11 mouse cellular contexts compared by ENCODE assay signal in the genomic region with DNA sequence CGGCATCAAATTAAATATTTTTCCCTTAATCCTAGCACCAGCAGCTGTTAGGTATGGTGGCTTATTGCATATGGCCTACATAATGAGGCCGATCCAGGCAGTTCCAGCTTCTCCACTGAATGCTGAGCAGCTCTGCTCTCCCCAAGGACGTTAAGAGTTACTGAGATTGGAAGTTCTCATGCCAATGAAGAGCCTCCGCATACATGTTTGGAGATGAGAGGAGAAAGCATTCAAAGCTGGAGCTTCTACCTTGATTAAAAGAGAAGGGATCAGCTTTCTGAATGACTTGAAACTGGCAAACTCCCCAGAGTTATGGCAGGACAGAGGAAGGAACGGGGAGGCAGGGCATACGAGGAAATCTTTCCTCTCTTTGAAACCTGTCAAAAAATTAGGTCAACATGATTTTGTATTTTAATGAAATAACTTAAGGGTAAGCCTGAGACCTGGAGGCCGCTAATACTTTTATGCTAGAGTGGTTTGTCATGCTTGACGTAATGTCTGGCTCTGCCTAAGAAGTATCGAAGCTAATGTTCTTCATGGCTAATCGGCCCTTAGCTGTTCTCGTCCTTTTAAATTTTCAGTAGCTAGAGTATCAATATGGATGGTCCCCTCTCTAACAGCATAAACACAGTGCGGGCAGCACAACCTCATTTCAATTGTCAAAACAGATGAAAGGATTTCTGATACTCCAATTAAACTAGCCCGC.
A peak's percentile ranks its signal among the peaks of the same experiment; 100 is the strongest.
DNase-seq lines count a peak whose midpoint lies in the region; ATAC-seq lines count a peak whose summit lies in the region.
"Had no signal": no experiment of that assay in that cellular context is flagged by ENCODE, and none has a peak within 500 bp of the region (broad histone marks: within the 10 kb centered on the region; RNA-seq: fewer than 3 reads in every experiment).

No protein-coding gene starts in this region.

- no peak overlapping the region for H3K27ac ChIP-seq in embryonic facial prominence, embryonic 14.5 days (replicated peaks; ENCODE audit: low read depth, low read length)
- peak overlapping the region; percentile 54 for H3K27ac ChIP-seq in hindbrain, embryonic 16.5 days (ENCODE audit: low read depth, low read length)
- H3K27ac ChIP-seq in midbrain, embryonic 16.5 days (ENCODE audit: low read length): peak overlapping the region; percentile 72

- peak; percentile 19 for DNase-seq in embryo, embryonic 11 days
- DNase-seq in embryo, embryonic 9.5 days (ENCODE audit: extremely low spot score): no peak
- peak; percentile 43 for DNase-seq in embryonic facial prominence, embryonic 14.5 days (ENCODE audit: low spot score)
- DNase-seq in yolk sac, embryonic 10.5 days (ENCODE audit: low spot score): no peak
- no peak for DNase-seq in urinary bladder, postnatal 10 days (ENCODE audit: low spot score)
- DNase-seq in gastrocnemius, postnatal 10 days: no peak
- DNase-seq: adrenal gland, postnatal 10 days; kidney, adult 18-20 months; lung, postnatal 4 days had no signal

- H3K9ac ChIP-seq in embryonic facial prominence, embryonic 14.5 days (ENCODE audit: low read depth, low read length): no peak overlapping the region
- no peak overlapping the region for H3K9ac ChIP-seq in hindbrain, embryonic 16.5 days (ENCODE audit: low read depth, low read length)
- H3K9ac ChIP-seq in midbrain, embryonic 16.5 days (ENCODE audit: low read depth, low read length): no peak overlapping the region

- H3K36me3 ChIP-seq in embryonic facial prominence, embryonic 14.5 days (ENCODE audit: control insufficient read depth, insufficient read depth, low read length): no peaks in the 10 kb centered on the region
- no peaks in the 10 kb centered on the region for H3K36me3 ChIP-seq in hindbrain, embryonic 16.5 days (ENCODE audit: control insufficient read depth, insufficient read depth, low read length)
- H3K36me3 ChIP-seq in midbrain, embryonic 16.5 days (ENCODE audit: control insufficient read depth, insufficient read depth, low read length): no peaks in the 10 kb centered on the region

- no peak overlapping the region for H3K4me3 ChIP-seq in embryonic facial prominence, embryonic 14.5 days (ENCODE audit: low read depth, low read length)
- H3K4me3 ChIP-seq in hindbrain, embryonic 16.5 days (ENCODE audit: low read length): no peak overlapping the region
- H3K4me3 ChIP-seq in midbrain, embryonic 16.5 days (ENCODE audit: low read depth, low read length): no peak overlapping the region

- H3K9me3 ChIP-seq in embryonic facial prominence, embryonic 14.5 days (ENCODE audit: control insufficient read depth, low read length): no peaks in the 10 kb centered on the region
- H3K9me3 ChIP-seq in hindbrain, embryonic 16.5 days (ENCODE audit: control insufficient read depth, low read length): no peaks in the 10 kb centered on the region
- no peaks in the 10 kb centered on the region for H3K9me3 ChIP-seq in midbrain, embryonic 16.5 days (replicated peaks; ENCODE audit: control insufficient read depth, low read length, poor library complexity, severe bottlenecking)

- H3K4me1 ChIP-seq in embryonic facial prominence, embryonic 14.5 days (ENCODE audit: control insufficient read depth, insufficient read depth, low read length): 0 out of 2 replicates have a peak, but pooled peaks cover 3% of the 10 kb centered on the region
- peaks cover 10% of the 10 kb centered on the region for H3K4me1 ChIP-seq in hindbrain, embryonic 16.5 days (ENCODE audit: control insufficient read depth, insufficient read depth, low read depth, low read length)
- peaks cover 34% of the 10 kb centered on the region for H3K4me1 ChIP-seq in midbrain, embryonic 16.5 days (ENCODE audit: control insufficient read depth, insufficient read depth, low read length)

- no peak overlapping the region for H3K4me2 ChIP-seq in embryonic facial prominence, embryonic 14.5 days (ENCODE audit: low read depth, low read length)
- H3K4me2 ChIP-seq in hindbrain, embryonic 16.5 days (ENCODE audit: low read length): no peak overlapping the region
- H3K4me2 ChIP-seq in midbrain, embryonic 16.5 days (ENCODE audit: low read length): 0 out of 2 replicates have a peak overlapping the region, but pooled peaks have one; percentile 1

- WGBS in embryonic facial prominence, embryonic 14.5 days: 49% methylated on average over 13 of the region's 13 CpGs
- 42% methylated on average over 13 of the region's 13 CpGs for WGBS in hindbrain, embryonic 16.5 days
- WGBS in midbrain, embryonic 16.5 days: 30% methylated on average over 13 of the region's 13 CpGs

- ATAC-seq in embryonic facial prominence, embryonic 14.5 days (ENCODE audit: low read depth): peak; percentile 81
- ATAC-seq in hindbrain, embryonic 16.5 days: peak; percentile 55
- peak; percentile 91 for ATAC-seq in midbrain, embryonic 16.5 days

- H3K27me3 ChIP-seq in embryonic facial prominence, embryonic 14.5 days (replicated peaks; ENCODE audit: control insufficient read depth, insufficient read depth, low read length): no peaks in the 10 kb centered on the region
- H3K27me3 ChIP-seq in hindbrain, embryonic 16.5 days (replicated peaks; ENCODE audit: control insufficient read depth, insufficient read depth, low read length): no peaks in the 10 kb centered on the region
- no peaks in the 10 kb centered on the region for H3K27me3 ChIP-seq in midbrain, embryonic 16.5 days (ENCODE audit: control insufficient read depth, insufficient read depth, low read depth, low read length)

Comparison
In these comparisons a context has a peak if more than half of its experiments do, and no peak if none do; other contexts are left out.
1. DNase-seq: peak in embryo, embryonic 11 days (single experiment) and embryonic facial prominence, embryonic 14.5 days (single experiment); none in embryo, embryonic 9.5 days (single experiment), yolk sac, embryonic 10.5 days (single experiment), urinary bladder, postnatal 10 days (single experiment) and gastrocnemius, postnatal 10 days (single experiment).
2. Peak in every context shown above with its lines, with median percentiles within 50 percentile points of each other: ATAC-seq.